Mouse (Mus musculus): ENCODE results near the gene C87414. TPM values are rescaled to one million over a fixed set of nuclear protein-coding genes. Genes with fewer than 3 reads are reported as not detected.
"Not testable (repeated sequence)": the region's sequence is repeated elsewhere in the genome, so short reads cannot be mapped to it uniquely, and the experiment has no call there.

C87414 gene
- not detected in 2 replicates for polyA plus RNA-seq (2012; rRNA removed)

GRCm38 (mm10) chr5:93671451-93671850 lies at the start of gene C87414:
Gene C87414 (minus strand): TSS chr5:93671551.
- not testable (repeated sequence) for DNase-seq (ENCODE audit: low spot score)

GRCm38 (mm10) chr5:93684661-93685060 lies 13.3 kb upstream of the C87414 start:
- DNase-seq (ENCODE audit: low spot score), result not testable (repeated sequence)

Other genes starting within 250 kb of the C87414 start
- gene Gm16427, start 131.4 kb downstream of the C87414 start, polyA plus RNA-seq (2012; rRNA removed), result not detected in 2 replicates
- gene Gm7792, start 172.2 kb upstream of the C87414 start, polyA plus RNA-seq (2012; rRNA removed), result not detected in 2 replicates

All from urinary bladder, adult 2 months (tissue).